Mouse (Mus musculus) forebrain, embryonic 11.5 days (tissue): Measurements from ENCODE around the gene Gm10401. TPM values are rescaled to one million over a fixed set of nuclear protein-coding genes. Genes with fewer than 3 reads are reported as not detected.

Experiments
- polyA plus RNA-seq: library from polyadenylated mRNA; unstranded; fragments of >200 nt; fragmentation: Nextera tagmentation; extraction: Ambion mirVana; gene quantifications from 2 replicates; pipeline ENCODE4 v1.2.1, GENCODE M21; 2014

Gene Gm10401
- polyA plus RNA-seq, 1 experiment from 2014 or later, result 22.0 TPM

Other genes starting within 250 kb of the Gm10401 start
- gene 4930519G04Rik, start 244.6 kb downstream of the Gm10401 start, polyA plus RNA-seq, result not detected in 2 replicates
- gene Gm9936, start 239.6 kb downstream of the Gm10401 start, polyA plus RNA-seq, result 0.39 and 0.40 TPM in 2 replicates
- gene Oasl2, start 201.4 kb downstream of the Gm10401 start, polyA plus RNA-seq, result 1.4 and 1.5 TPM in 2 replicates
- 0.20 TPM in 1 of 2 replicates, not detected in the other for gene Oasl1, start 175.1 kb downstream of the Gm10401 start, polyA plus RNA-seq
- 49.8 and 51.5 TPM in 2 replicates for gene 2210016L21Rik, start 156.1 kb downstream of the Gm10401 start, polyA plus RNA-seq
- gene Hnf1a, start 127.2 kb downstream of the Gm10401 start, polyA plus RNA-seq, result not detected in 2 replicates
- 31.7 and 39.5 TPM in 2 replicates for gene Sppl3, start 87.2 kb downstream of the Gm10401 start, polyA plus RNA-seq
- gene Acads, start 21.1 kb upstream of the Gm10401 start, polyA plus RNA-seq, result 30.1 and 31.5 TPM in 2 replicates
- gene Unc119b, start 36.7 kb upstream of the Gm10401 start, polyA plus RNA-seq, result 81.2 and 83.3 TPM in 2 replicates
- gene Mlec, start 59.9 kb upstream of the Gm10401 start, polyA plus RNA-seq, result 56.3 and 56.4 TPM in 2 replicates
- 1.2 and 1.5 TPM in 2 replicates for gene Cabp1, start 96.1 kb upstream of the Gm10401 start, polyA plus RNA-seq
- 98.4 and 105 TPM in 2 replicates for gene Pop5, start 137.5 kb upstream of the Gm10401 start, polyA plus RNA-seq
- gene Rnf10, start 174.6 kb upstream of the Gm10401 start, polyA plus RNA-seq, result 109 and 110 TPM in 2 replicates
- 57.1 and 58.2 TPM in 2 replicates for gene Coq5, start 181.4 kb upstream of the Gm10401 start, polyA plus RNA-seq
- 1,518 and 1,534 TPM in 2 replicates for gene Dynll1, start 202.7 kb upstream of the Gm10401 start, polyA plus RNA-seq
- gene Srsf9, start 228.9 kb upstream of the Gm10401 start, polyA plus RNA-seq, result 373 and 388 TPM in 2 replicates
- gene Gatc, start 242.9 kb upstream of the Gm10401 start, polyA plus RNA-seq, result 51.5 and 51.6 TPM in 2 replicates
- gene Triap1, start 242.9 kb upstream of the Gm10401 start, polyA plus RNA-seq, result 56.4 and 59.4 TPM in 2 replicates